Mouse (Mus musculus) embryo, embryonic 9.5 days (tissue): Measurements from ENCODE around the gene Lrrc4.

ENCODE experiments used
- DNase-seq: peaks from one replicate; pipeline ENCODE4 v3.0.0-alpha.2; 2017; ENCODE audit errors: extremely low spot score

The Lrrc4 gene

DNA sequence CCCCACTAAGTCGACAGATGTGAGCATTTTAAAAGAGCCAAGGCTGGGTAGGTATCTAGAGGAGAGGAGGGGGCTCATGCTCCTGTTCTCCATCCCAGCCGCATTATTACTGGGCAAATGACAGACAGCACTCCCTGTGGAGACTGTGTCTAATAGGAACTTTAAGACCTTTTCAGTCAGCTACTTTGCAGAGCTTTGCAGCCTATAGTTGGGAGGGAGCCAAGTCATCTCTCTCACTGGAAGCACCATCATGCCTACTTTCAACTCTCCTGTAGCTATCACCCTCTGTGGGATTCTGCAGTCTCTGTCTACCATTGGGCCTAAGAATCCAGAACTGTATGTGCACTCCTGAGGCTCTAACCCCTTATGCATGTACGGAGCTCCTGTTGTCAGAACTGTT, 5.7 kb downstream of the Lrrc4 start:
- DNase-seq, result no peak

DNA sequence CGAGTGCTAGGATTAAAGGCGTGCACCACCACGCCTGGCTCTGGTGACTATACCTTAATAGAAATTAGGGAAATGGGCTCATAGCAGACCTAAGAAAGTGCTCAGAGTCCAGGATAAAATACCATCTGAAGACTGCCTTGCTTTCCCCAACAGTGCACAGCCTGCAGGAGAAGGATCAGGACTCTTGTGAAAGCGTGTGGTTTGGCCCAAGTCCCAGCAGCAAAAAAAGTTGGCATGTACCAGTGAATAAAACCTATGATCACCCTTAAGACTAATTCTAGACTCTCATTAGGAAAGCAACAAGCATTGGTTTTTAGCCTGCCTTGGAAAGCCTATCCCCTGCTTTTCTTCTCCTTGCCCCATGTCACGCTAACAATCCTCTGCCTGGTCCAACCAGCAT, 7.7 kb downstream of the Lrrc4 start:
- DNase-seq, result no peak

DNA sequence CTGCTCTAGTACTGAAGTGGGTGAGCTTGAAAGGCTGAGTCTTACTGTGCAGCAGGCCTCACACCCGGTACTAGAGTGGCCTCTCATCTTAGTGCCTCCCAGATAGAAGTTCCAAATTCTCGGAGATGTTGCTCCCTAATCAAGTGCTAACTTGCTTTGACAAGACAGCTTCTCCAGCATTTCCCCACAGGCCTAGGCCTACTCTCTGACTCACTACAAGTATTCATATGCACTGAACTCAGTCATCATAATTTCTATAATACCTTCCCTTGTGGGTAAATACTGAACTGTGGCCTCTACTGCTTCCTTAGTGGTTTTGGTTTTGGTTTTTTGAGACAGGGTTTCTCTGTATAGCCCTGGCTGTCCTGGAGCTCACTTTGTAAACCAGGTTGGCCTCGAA, 8.2 kb downstream of the Lrrc4 start:
- no peak for DNase-seq

DNA sequence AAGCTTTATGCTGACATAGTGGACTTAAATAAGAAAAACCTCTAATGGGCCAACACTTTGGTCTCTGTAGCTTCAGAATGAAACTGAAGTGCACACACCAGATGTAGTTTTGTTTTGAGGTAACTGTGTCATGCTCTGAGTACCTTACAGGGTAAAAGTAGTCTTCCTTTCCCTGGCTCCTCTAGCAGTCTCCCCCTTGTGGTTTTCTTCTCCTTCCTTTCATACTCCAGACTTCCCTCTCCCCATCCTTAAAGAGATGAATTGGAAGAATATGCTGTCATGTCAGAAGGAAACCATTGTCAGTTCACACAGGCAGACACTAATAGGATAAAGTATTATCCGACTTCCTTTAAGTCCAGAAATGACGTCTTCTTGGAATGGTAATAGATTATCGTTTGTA, 9.3 kb downstream of the Lrrc4 start:
- no peak for DNase-seq

DNA sequence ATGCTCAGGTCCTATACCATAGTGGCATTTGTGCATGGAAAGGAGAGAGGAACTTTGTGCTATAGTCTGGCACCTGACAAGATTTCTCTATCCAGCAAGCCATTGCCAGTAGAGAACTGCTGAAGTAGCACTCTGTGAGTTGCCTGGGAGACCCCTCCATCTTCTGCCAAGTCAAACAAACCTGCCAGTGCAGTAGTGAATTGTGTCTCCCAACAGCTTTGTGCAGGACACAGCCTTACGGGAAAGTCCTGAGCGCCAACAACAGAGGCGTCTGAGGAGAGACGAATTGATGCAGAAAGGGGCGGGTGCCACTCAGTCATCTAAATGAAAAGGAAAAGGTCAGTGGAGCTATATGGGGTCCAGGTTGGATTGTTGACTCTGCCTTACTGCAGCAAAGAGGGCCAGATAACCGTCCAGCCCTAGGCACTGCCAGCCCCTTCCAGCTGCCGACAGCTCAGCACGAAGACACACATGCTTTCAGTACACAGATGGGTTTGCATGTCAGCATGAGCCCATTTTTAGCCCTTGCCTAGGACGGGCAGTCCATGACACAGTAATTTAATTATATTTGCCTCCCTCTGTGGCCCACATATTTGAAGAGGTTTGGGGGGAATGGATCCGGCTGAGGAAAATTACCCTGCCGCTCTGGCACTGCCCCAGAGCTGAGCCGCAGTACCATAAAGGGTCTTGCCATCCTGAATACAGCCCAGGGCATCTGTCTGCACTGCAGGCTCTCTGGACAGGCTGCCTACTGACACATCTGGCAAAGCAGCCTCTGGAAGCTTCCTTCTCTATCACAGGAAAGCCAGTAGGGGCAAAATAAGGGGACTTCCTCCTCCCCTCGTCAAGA, 11.8 kb downstream of the Lrrc4 start:
- no peak for DNase-seq

DNA sequence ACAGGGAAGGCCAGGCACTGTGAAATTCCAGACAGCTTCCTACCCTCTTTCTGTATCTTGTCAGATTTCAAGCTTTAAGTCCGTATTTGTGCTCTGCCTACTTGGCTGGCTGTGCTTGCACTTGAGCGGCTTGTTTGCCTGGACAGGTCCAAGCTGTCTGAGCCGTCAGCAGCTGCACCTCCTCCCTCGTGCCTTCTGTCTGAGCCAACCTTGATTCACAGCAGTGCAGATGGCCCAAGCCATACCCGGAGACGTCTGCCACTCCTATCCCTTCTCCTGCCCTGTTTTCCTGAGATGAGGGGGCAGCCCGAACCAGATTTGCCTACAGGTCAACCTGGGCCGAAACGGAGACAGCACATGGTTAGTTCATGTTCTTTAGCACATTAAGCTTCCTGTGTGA, 14.5 kb downstream of the Lrrc4 start:
- no peak for DNase-seq

DNA sequence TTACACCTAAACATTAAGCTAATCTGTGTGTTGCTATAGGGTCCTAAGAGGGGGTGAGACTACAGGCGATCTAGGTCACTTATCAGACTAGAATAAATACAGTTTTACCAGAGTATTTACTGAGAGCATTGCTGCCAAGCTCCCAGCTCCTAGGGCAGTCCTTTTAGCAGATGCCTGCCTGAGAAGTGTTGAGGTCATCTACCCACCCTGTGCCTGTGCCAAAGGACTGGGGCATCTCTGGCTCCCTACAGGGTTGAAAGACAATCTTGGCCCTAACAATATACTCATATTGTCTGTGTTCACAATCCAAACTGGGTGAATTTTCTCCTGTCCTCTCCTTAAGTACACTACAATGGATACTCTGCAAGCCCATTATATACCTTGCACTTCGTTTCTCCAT, 16.7 kb downstream of the Lrrc4 start:
- no peak for DNase-seq

DNA sequence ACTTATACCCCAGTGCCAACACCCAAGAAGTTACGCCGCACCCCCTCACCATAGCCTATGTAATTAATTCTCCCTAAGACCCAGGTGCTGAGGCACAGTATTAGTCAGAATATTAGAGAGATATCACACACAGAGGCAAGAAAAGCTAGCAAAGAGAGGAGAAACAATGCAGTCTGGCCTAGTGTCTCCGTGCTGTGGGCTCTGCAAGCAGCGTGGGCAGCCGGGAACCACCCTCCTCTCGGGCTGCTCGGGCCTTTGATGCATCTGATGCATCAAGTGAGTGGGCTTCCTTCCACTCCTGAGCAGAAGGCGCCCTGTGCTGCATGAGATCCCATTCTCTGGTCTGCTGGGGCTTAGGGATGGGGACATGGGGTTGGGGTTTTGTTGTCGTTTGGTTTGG, 18.5 kb downstream of the Lrrc4 start:
- DNase-seq, result no peak

DNA sequence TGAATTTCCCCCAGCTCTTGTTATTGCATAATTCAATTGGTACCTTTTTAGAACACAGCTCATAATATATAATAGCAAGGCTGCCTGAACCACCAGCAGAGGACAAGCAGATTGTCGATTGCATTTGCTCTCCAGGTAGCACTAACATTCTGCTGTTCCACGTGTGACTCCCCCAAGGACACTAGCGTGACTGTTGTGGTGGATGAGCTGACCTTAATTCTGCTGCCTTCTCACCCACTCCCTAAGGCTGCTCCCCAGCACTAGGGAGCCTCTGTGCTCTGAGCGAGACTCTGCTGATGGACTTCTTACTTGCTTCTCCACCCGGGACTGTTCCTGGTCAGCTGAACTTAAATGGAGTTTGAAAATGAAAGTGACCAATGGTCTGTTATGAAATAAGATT, 26.8 kb downstream of the Lrrc4 start:
- no peak for DNase-seq

DNA sequence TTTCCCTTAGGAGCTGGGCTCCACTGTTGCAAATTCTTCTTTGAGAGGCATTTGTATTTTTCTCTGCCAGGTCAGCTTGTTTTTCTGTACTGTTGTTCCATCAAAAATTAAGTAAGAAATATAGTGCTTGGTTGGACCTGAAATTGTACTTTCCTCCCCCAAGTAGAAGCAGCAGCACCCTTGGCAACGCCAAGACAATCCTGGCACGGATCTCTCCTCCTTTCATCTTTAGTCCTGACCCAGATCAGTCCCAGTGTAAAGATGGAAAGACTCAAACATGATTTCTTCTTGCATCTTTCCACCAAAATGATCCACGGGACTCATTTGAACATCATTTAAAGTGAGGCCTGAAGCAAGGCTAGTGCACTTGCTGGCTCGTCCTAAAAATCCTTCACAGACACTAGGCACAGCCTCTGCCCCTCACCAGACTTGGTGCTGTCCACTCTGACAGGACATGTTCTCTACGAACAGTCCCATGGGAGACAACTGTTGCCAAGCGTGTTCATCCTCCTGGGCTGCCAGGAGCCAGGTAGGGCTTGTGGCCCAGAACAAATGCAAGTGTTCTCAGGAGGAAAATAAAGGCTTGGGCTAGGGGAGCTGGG, 27.8 kb downstream of the Lrrc4 start:
- no peak for DNase-seq

DNA sequence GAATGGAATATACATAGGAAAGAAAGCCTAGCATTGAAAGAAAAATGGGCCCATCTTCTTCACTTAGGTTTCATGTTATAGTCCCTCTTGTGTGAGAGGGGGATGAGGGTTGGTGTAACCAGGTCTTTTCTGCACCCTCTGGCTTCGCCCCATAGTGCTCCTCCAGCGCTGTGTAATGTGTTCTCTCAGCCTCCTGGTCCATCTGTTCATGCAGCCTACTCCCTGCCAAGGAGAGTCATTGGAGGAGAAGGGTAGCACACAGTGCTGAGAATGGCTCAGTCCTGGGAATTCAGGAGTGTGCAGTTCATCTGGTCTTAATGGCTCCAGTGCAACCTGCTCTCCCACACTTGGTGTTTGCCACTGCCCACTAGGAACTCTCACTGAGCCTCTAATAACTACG, 30.6 kb downstream of the Lrrc4 start:
- DNase-seq, result no peak

DNA sequence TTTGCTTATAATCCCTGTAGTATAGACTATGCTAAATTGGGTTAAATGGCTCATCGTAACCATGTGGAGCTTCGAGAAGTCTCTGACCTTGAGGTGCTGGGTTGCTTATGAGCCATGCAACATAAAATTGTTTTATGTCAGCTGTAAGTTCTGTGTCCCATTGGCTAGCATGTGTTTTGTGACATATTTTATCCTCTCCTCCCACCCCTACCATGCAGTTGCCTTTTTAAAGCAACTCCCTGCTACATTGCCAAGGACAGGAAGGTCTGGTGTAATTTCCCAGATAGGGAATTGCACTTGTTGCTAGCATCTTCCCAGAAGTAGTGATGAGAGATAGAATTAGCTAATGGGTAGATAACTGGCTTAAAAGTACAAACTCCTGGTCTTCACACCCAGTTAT, 31.7 kb downstream of the Lrrc4 start:
- no peak for DNase-seq

DNA sequence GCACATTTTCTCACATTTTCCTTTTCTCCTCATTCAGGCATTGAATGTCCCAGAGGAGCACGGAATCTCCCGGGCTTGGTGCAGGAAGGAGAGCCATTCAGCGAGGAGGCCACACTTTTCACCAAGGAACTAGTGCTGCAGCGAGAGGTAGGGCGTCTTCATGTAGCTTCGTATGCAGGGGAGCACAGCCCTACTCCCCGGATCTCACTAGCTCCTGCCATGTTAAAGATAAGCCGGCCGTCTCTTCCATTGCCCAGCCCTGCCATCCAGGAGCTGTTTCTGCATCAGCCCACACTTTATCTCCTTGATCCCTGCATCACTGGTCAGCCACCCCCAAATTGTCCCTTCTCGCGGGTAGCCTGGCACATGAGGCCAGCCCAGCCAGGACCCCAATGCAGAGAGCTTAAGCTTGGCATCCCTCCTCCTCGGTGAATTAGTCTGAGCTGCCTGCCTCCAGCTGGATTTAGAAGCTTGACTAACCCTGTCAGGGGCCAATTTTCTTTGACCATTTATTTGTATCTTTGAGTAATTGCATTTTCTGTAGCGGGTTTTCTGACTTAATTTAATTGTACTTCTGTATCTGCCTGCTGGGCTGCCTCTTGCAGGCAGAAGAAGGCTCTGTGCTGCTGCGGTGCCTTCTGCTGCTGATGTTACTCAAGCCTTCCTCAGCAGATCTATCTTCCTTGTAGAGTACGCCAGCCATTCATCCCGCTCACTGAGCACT, 35.6 kb downstream of the Lrrc4 start:
- no peak for DNase-seq

DNA sequence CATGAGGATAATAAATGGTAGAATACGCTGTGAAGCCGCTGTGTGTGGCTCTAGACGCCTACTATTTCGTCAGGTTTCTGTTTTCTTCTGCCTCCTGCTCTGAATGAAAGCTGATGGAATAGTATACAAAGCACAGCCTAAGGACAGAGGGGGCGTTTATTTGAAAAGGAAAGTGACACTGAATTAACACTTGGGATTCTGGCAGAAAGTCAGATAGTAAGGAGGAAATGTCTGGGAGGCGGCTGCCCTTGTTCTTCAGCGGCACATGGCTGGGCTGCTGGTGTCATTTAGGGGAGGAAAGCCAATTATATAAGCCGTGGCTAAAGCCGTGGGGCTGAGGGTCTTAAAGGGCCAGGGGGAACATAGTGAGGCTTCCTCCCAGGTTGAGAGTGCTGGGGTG, 36.2 kb downstream of the Lrrc4 start:
- DNase-seq, result no peak

DNA sequence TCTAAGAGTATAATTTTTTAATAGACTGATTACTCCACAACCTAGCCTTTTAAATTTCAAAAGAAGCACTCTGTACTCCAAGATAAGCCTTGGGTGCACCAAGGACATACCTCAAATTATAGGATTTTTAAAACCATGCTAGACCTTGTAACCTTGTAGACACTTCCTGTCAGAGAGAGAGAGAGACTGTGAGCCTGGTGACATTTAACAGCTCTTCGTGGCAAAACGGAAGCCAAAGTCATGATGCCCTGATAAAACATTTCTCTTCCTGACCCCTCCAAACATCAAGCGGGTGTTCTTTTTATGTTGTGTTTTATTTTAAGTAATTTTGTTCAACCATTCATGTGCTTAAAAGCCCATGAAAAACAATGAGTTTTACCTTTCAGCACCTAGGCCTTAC, 39.7 kb downstream of the Lrrc4 start:
- no peak for DNase-seq

DNA sequence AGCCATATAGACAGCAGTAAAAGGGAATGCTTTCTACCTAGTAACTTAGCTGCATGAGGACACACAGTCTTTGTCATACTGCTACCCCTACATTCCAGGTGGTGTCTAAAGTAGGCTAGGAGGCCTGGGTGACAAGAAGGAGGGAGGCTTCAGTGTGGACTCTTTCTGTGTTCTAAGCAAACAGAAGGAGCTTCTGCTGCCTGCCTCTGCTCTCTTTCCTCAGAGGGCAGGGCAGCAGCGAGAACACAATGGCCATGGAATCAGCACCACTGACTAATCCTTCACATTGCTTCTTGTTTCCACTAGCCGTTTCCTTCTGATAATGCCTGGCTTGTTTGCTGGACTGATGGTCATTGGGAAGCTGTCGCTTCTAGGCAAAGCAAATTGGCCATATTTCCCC, 40.4 kb downstream of the Lrrc4 start:
- DNase-seq, result no peak

DNA sequence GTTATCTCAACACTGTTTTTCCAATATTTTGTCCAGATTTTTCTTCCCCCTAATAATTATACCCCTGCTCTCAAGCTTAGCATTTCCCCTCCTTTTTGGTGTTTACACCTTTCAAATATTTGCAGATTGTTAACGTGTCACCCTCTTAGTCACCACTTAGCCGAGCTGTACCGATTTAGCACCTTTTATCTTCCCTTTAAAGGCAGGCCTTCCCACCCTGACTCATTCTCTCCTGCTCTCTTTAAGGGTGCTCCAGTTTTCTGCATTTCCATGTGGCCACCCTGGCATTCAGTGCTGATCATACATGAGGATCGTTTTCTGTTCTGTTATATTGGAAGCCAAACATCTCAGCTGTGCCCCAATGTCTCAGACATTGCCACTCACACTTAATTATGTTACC, 41.9 kb downstream of the Lrrc4 start:
- no peak for DNase-seq

DNA sequence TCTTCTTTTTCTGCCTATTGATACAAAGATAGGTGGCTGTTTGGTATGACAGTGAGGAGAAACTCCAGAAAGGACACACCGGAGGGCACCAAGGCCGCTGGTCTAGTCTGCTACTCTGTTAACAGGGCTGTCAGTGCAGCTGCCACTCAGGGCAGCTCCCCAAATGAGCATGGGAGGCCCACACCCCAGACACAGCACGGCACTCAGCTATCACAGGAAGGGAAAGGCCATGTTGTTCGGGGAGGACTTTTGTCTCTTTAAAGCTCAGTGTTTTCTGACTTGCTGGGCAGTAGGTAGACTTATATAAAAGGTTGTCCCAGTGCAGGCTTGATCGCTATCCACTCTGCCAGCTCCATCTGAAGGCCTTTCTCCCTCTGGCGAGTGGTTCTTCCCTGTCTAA, 44.4 kb downstream of the Lrrc4 start:
- DNase-seq, result no peak

DNA sequence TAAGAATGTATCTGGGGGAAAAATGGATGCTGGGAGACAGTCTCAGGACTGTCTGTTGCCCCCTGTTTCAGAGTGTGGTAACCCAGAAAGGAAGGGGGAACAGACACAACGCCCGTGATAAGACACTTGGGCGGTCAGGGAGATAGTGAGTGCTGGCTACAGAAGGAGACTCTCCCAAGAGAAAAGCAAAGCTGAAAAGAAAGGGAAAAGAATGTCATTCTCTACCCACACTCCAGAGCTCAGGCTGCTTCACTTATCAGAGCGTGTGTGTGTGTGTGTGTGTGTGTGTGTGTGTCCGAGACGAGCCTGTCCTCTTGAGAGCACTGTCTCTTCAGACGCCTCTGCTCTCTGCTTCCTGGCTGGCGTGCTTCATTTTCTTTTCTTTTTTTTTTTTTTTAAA, 45.8 kb downstream of the Lrrc4 start:
- no peak for DNase-seq

DNA sequence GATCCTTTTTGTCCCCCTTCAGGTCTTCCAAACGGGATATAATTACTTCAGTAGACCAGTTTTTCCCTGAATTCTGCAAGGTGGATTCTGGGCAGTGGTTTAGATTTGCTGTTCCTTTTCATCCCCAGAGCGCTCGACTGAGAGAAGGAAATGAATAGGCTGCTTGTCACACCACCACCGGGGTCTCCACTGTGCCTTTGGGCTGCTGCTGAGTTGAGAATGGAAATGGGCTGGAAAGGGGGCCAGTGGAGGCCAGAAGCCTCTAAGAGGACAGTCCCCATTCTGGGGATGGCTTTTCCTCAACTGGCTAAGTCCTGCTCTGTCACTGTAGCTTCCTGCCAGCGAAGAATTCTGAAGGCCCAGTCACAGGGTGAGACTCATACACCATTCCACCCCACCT, 47.6 kb downstream of the Lrrc4 start:
- no peak for DNase-seq

DNA sequence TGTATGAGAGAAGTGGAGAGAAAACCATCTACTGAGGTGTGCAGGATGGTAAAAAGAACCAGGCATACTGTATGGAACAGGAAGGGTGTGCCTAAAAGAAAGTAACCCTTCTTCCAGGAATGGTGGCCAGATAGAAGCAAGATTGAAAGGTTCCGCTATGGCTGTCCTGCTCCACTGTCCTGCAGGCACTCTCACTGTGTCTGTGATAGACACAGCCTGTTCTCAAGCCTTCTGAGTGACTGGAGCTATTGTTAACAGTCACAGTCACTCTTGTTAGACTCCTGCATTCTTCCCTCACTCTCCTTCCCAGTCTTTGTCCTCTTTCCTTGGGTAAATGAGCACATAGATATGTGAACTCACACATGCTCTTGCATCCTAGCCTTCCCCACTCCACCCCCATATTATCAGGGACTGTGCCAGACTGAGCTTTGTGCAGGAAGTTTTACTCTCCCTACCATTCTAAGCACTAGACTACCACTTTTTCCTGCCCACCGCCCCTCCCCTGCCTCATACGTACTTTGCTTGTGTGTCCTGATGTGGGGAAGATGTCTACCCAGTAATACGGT, 48.4 kb downstream of the Lrrc4 start:
- no peak for DNase-seq

DNA sequence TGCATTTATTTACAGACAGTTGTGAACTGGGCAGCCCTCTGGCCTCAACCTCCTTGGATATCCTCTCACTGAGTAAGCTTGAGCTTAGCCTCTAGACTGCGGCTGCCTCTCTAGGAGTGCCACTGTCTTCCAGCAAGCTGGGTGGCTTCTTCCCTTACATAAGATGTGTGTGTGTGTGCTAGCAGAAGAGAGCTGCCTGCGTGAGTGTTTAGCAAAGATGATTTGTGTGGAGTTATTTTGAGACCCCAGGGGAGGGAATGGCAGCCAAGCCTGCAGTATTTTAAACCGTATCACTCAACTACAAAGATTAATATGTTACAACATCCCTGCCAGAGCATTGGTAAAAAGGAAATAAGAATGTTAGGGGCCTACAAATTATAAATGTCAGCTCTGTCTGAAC, 49.9 kb downstream of the Lrrc4 start:
- no peak for DNase-seq

DNA sequence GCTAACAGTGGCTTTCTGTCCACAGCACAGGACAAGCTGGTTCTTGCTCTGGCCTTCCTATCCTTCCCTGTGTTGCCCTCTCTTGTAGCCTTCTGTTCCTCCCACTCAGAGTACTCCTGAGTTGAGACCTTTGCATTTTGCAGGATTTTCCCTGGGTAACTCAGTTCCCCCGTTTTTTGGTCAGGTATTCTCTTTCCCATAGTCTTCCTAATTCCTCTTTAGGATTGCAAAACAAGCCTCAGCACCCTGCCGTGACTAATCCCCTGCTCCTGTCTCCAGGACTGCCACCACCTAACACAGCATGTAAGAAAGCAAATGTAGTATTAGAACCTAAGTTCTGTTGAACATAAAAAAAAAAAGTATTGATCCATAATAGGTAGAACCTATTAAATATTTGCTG, 60.2 kb downstream of the Lrrc4 start:
- DNase-seq, result no peak
